Mouse (Mus musculus): ENCODE measurements around the gene Iffo2.

DNA sequence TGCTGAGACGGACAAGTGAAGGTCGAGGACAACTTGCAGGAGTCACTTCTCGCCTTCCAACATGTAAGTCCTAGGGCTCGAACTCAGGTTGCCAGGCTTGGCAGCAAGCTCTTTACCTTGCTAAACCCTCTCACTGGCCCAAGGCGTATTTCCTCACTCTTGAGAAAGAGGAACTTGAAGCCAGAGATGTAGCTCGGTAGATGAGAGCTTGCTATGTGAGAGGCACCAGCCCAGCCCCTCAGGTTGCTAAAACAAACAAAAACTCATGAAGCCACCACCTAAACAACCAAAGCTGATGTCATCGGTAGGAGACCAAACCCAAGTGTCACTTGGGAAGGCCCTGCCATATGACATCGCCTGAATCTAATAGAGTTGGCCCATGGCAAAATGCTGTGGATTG, 26.4 kb upstream of the Iffo2 start:
- no peak for TF ChIP-seq CTCF (IDR thresholded peaks at IDR 0.05)
- TF ChIP-seq EP300 (IDR thresholded peaks at IDR 0.05): no peak
